Mouse (Mus musculus): ENCODE data around the gene Rpgrip1l.
A peak's percentile ranks its signal among the peaks of the same experiment; 100 is the strongest.

Gene Rpgrip1l

GRCm38 (mm10) chr8:91312835-91313832, at the start of gene Rpgrip1l, which contains the start of gene Fto:
Rpgrip1l (minus strand) TSS chr8:91313262.
Fto (plus strand) TSS chr8:91313525.
- peak; percentile 99 for DNase-seq

GRCm38 (mm10) chr8:91360644-91361357, 47.7 kb upstream of the Rpgrip1l start:
- no peak for DNase-seq

GRCm38 (mm10) chr8:91359511-91359910, 46.4 kb upstream of the Rpgrip1l start:
- DNase-seq, result no peak

GRCm38 (mm10) chr8:91358016-91358415, 45.0 kb upstream of the Rpgrip1l start:
- no peak for DNase-seq

- no peak for DNase-seq
Measured at GRCm38 (mm10) chr8:91357493-91358014, 44.5 kb upstream of the Rpgrip1l start.

GRCm38 (mm10) chr8:91355956-91356699, 43.1 kb upstream of the Rpgrip1l start:
- DNase-seq, result no peak

GRCm38 (mm10) chr8:91355301-91355905, 42.3 kb upstream of the Rpgrip1l start:
- DNase-seq, result peak; percentile 47

GRCm38 (mm10) chr8:91353907-91354306, 40.8 kb upstream of the Rpgrip1l start:
- DNase-seq, result no peak

GRCm38 (mm10) chr8:91353062-91353461, 40.0 kb upstream of the Rpgrip1l start:
- no peak for DNase-seq

- no peak for DNase-seq
Measured at GRCm38 (mm10) chr8:91352598-91352997, 39.5 kb upstream of the Rpgrip1l start.

- DNase-seq, result no peak
Measured at GRCm38 (mm10) chr8:91350628-91351027, 37.6 kb upstream of the Rpgrip1l start.

- no peak for DNase-seq
Measured at GRCm38 (mm10) chr8:91349816-91350215, 36.8 kb upstream of the Rpgrip1l start.

GRCm38 (mm10) chr8:91347595-91347994, 34.5 kb upstream of the Rpgrip1l start:
- no peak for DNase-seq

- DNase-seq, result no peak
Measured at GRCm38 (mm10) chr8:91347146-91347545, 34.1 kb upstream of the Rpgrip1l start.

GRCm38 (mm10) chr8:91344659-91345058, 31.6 kb upstream of the Rpgrip1l start:
- DNase-seq, result no peak

- DNase-seq, result no peak
Measured at GRCm38 (mm10) chr8:91342798-91343197, 29.7 kb upstream of the Rpgrip1l start.

GRCm38 (mm10) chr8:91342196-91342595, 29.1 kb upstream of the Rpgrip1l start:
- no peak for DNase-seq

GRCm38 (mm10) chr8:91340746-91341145, 27.7 kb upstream of the Rpgrip1l start:
- no peak for DNase-seq

- DNase-seq, result no peak
Measured at GRCm38 (mm10) chr8:91339651-91340050, 26.6 kb upstream of the Rpgrip1l start.

GRCm38 (mm10) chr8:91338389-91339154, 25.5 kb upstream of the Rpgrip1l start:
- DNase-seq, result no peak

- no peak for DNase-seq
Measured at GRCm38 (mm10) chr8:91329461-91329850, 16.4 kb upstream of the Rpgrip1l start.

All from lung, postnatal 10 days (tissue).